ENCODE assay signal across 12 mouse cellular contexts in genomic region chr3:50003970-50004683, GRCm38 (mm10).
A peak's percentile ranks its signal among the peaks of the same experiment; 100 is the strongest.
DNase-seq lines count a peak whose midpoint lies in the region; ATAC-seq lines count a peak whose summit lies in the region.
"Had no signal": no experiment of that assay in that cellular context is flagged by ENCODE, and none has a peak within 500 bp of the region (broad histone marks: within the 10 kb centered on the region; RNA-seq: fewer than 3 reads in every experiment).

No protein-coding gene starts in this region.

- H3K4me1 ChIP-seq in forebrain, embryonic 15.5 days: peaks cover 17% of the 10 kb centered on the region
- no peaks in the 10 kb centered on the region for H3K4me1 ChIP-seq in forebrain, embryonic 12.5 days
- H3K4me1 ChIP-seq in kidney, embryonic 15.5 days: no peaks in the 10 kb centered on the region
- no peaks in the 10 kb centered on the region for H3K4me1 ChIP-seq in midbrain, embryonic 12.5 days
- H3K4me1 ChIP-seq: liver, embryonic 15.5 days had no signal

- no peak overlapping the region for H3K4me2 ChIP-seq in forebrain, embryonic 15.5 days (replicated peaks)
- H3K4me2 ChIP-seq in forebrain, embryonic 12.5 days: no peak overlapping the region
- H3K4me2 ChIP-seq in kidney, embryonic 15.5 days: no peak overlapping the region
- H3K4me2 ChIP-seq in midbrain, embryonic 12.5 days (replicated peaks): no peak overlapping the region
- H3K4me2 ChIP-seq: liver, embryonic 15.5 days had no signal

- peak; percentile 97 for ATAC-seq in forebrain, embryonic 15.5 days (replicated peaks)
- no peak for ATAC-seq in forebrain, embryonic 12.5 days (ENCODE audit: low FRiP score)
- ATAC-seq in kidney, embryonic 15.5 days (replicated peaks; ENCODE audit: low FRiP score): 0 out of 2 replicates have a peak, but pooled peaks have one; percentile 46
- peak; percentile 74 for ATAC-seq in midbrain, embryonic 12.5 days (ENCODE audit: low FRiP score, low read depth)

- H3K27ac ChIP-seq in forebrain, embryonic 15.5 days (replicated peaks): peak overlapping the region; percentile 79
- H3K27ac ChIP-seq in forebrain, embryonic 12.5 days: no peak overlapping the region
- H3K27ac ChIP-seq in kidney, embryonic 15.5 days: peak overlapping the region; percentile 9; the same call in 1 of the 2 replicates
- no peak overlapping the region for H3K27ac ChIP-seq in midbrain, embryonic 12.5 days (replicated peaks)
- H3K27ac ChIP-seq: liver, embryonic 15.5 days had no signal

- 39% methylated on average over 5 of the region's 5 CpGs for WGBS in forebrain, embryonic 15.5 days
- WGBS in forebrain, embryonic 12.5 days: 72% methylated on average over 5 of the region's 5 CpGs
- WGBS in kidney, embryonic 15.5 days: 49% methylated on average over 5 of the region's 5 CpGs
- 58% methylated on average over 5 of the region's 5 CpGs for WGBS in midbrain, embryonic 12.5 days

- no peak for DNase-seq in kidney, postnatal 25 days
- DNase-seq in NIH3T3 (ENCODE audit: low read depth): peak; percentile 24
- no peak for DNase-seq in left cerebral cortex, adult 9 months (ENCODE audit: low spot score in 2 of 2)
- no peak for DNase-seq in natural killer cell, adult 2 months (ENCODE audit: low spot score in 2 of 2)
- DNase-seq: B cell, adult 2 months; kidney, adult 8-10 months; right cerebral cortex, postnatal 14 days had no signal

- no peaks in the 10 kb centered on the region for H3K36me3 ChIP-seq in forebrain, embryonic 15.5 days
- H3K36me3 ChIP-seq in forebrain, embryonic 12.5 days (replicated peaks): no peaks in the 10 kb centered on the region
- no peaks in the 10 kb centered on the region for H3K36me3 ChIP-seq in kidney, embryonic 15.5 days
- H3K36me3 ChIP-seq in midbrain, embryonic 12.5 days: no peaks in the 10 kb centered on the region
- H3K36me3 ChIP-seq: liver, embryonic 15.5 days had no signal

- no peak overlapping the region for H3K4me3 ChIP-seq in forebrain, embryonic 15.5 days
- H3K4me3 ChIP-seq in forebrain, embryonic 12.5 days (replicated peaks): no peak overlapping the region
- H3K4me3 ChIP-seq in kidney, embryonic 15.5 days (replicated peaks): no peak overlapping the region
- no peak overlapping the region for H3K4me3 ChIP-seq in midbrain, embryonic 12.5 days
- H3K4me3 ChIP-seq: liver, embryonic 15.5 days had no signal

- H3K9ac ChIP-seq in forebrain, embryonic 15.5 days (replicated peaks): no peak overlapping the region
- no peak overlapping the region for H3K9ac ChIP-seq in forebrain, embryonic 12.5 days
- no peak overlapping the region for H3K9ac ChIP-seq in kidney, embryonic 15.5 days
- no peak overlapping the region for H3K9ac ChIP-seq in midbrain, embryonic 12.5 days (replicated peaks)
- H3K9ac ChIP-seq: liver, embryonic 15.5 days had no signal

- no peaks in the 10 kb centered on the region for H3K9me3 ChIP-seq in forebrain, embryonic 15.5 days
- H3K9me3 ChIP-seq in forebrain, embryonic 12.5 days: no peaks in the 10 kb centered on the region
- H3K9me3 ChIP-seq in kidney, embryonic 15.5 days (replicated peaks): no peaks in the 10 kb centered on the region
- H3K9me3 ChIP-seq in midbrain, embryonic 12.5 days: no peaks in the 10 kb centered on the region
- H3K9me3 ChIP-seq: liver, embryonic 15.5 days had no signal

- H3K27me3 ChIP-seq in forebrain, embryonic 15.5 days: no peaks in the 10 kb centered on the region
- H3K27me3 ChIP-seq in forebrain, embryonic 12.5 days: no peaks in the 10 kb centered on the region
- no peaks in the 10 kb centered on the region for H3K27me3 ChIP-seq in kidney, embryonic 15.5 days
- H3K27me3 ChIP-seq in midbrain, embryonic 12.5 days: no peaks in the 10 kb centered on the region
- H3K27me3 ChIP-seq: liver, embryonic 15.5 days had no signal

Comparison
In these comparisons a context has a peak if more than half of its experiments do, and no peak if none do; other contexts are left out.
1. H3K27ac ChIP-seq: peak in forebrain, embryonic 15.5 days (single experiment) and kidney, embryonic 15.5 days (single experiment); none in forebrain, embryonic 12.5 days (single experiment) and midbrain, embryonic 12.5 days (single experiment).